20 mouse cellular contexts compared by ENCODE assay signal in genomic region chr15:32232666-32233141, GRCm38 (mm10). TPM values are rescaled to one million over a fixed set of nuclear protein-coding genes. Genes with fewer than 3 reads are reported as not detected.
A peak's percentile ranks its signal among the peaks of the same experiment; 100 is the strongest.
DNase-seq lines count a peak whose midpoint lies in the region; ATAC-seq and TF ChIP-seq lines count a peak whose summit lies in the region.
"Not testable (repeated sequence)": the region's sequence is repeated elsewhere in the genome, so short reads cannot be mapped to it uniquely, and the experiment has no call there.
"Had no signal": no experiment of that assay in that cellular context is flagged by ENCODE, and none has a peak within 500 bp of the region (broad histone marks: within the 10 kb centered on the region; RNA-seq: fewer than 3 reads in every experiment).

No protein-coding gene starts in this region.

- not testable (repeated sequence) for H3K36me3 ChIP-seq in heart, embryonic 15.5 days; intestine, embryonic 16.5 days (ENCODE audit: control insufficient read depth, insufficient read depth, low read length); lung, embryonic 14.5 days (ENCODE audit: insufficient read depth)

- not testable (repeated sequence) for H3K9me3 ChIP-seq in heart, embryonic 15.5 days (replicated peaks); intestine, embryonic 16.5 days (ENCODE audit: control insufficient read depth, low read length); lung, embryonic 14.5 days (ENCODE audit: low read depth, low read length)

- H3K27me3 ChIP-seq in heart, embryonic 15.5 days; intestine, embryonic 16.5 days (replicated peaks; ENCODE audit: control insufficient read depth, insufficient read depth, low read length); lung, embryonic 14.5 days (ENCODE audit: insufficient read depth, low read length): not testable (repeated sequence)

- not testable (repeated sequence) for H3K4me1 ChIP-seq in heart, embryonic 15.5 days (replicated peaks); intestine, embryonic 16.5 days (ENCODE audit: control insufficient read depth, insufficient read depth, low read length); lung, embryonic 14.5 days (ENCODE audit: insufficient read depth)

- ATAC-seq in heart, embryonic 15.5 days (replicated peaks; ENCODE audit: insufficient number of reproducible peaks, insufficient read depth, low FRiP score, low read depth), result peak; percentile 84
- ATAC-seq in intestine, embryonic 16.5 days, result peak; percentile 71
- peak; percentile 56; the same call in 1 of the 2 replicates for ATAC-seq in lung, embryonic 14.5 days (ENCODE audit: insufficient read depth)

- intact Hi-C loops in gastrocnemius, postnatal 14 days (cut with DNase I; ENCODE audit: low total_unique reads), result not testable (repeated sequence)

- H3K27ac ChIP-seq in heart, embryonic 15.5 days; intestine, embryonic 16.5 days (ENCODE audit: low read length); lung, embryonic 14.5 days (ENCODE audit: low read depth): not testable (repeated sequence)
- peak overlapping the region; percentile 52 for H3K27ac ChIP-seq in layer of hippocampus, adult 2 months

- 13% methylated on average over 8 of the region's 8 CpGs for WGBS in heart, embryonic 15.5 days
- WGBS in intestine, embryonic 16.5 days, result 12% methylated on average over 8 of the region's 8 CpGs
- WGBS in lung, embryonic 14.5 days, result 12% methylated on average over 8 of the region's 8 CpGs

- H3K4me3 ChIP-seq in heart, embryonic 15.5 days; intestine, embryonic 16.5 days (ENCODE audit: low read length); layer of hippocampus, adult 2 months; lung, embryonic 14.5 days (ENCODE audit: low read depth, low read length): not testable (repeated sequence)

- TF ChIP-seq CTCF in layer of hippocampus, adult 2 months (conservative IDR thresholded peaks at IDR 0.05); lung, embryonic 14.5 days (IDR thresholded peaks at IDR 0.05; ENCODE audit: low read depth): not testable (repeated sequence)

- not testable (repeated sequence) for H3K9ac ChIP-seq in heart, embryonic 15.5 days; intestine, embryonic 16.5 days (ENCODE audit: low read depth, low read length); lung, embryonic 14.5 days

- peak; percentile 69 for DNase-seq in 3134 (ENCODE audit: extremely low read depth, insufficient read length, low spot score)
- peak; percentile 41 for DNase-seq in adrenal gland, postnatal 14 days
- peak; percentile 17 for DNase-seq in gastrocnemius, postnatal 14 days
- DNase-seq in layer of hippocampus, adult 2 months (ENCODE audit: low spot score in 2 of 2), result not testable (repeated sequence)
- peak; percentile 34 for DNase-seq in lung, embryonic 14.5 days
- DNase-seq in ovary, adult 18-20 months (ENCODE audit: low spot score), result peak; percentile 24

- H3K4me2 ChIP-seq in heart, embryonic 15.5 days, result peak overlapping the region; percentile 40
- not testable (repeated sequence) for H3K4me2 ChIP-seq in intestine, embryonic 16.5 days (ENCODE audit: low read depth, low read length); lung, embryonic 14.5 days

RNA-seq across cellular contexts. Expression of gene Sema5a, which starts 11.9 kb away (rescaled TPM):
- 23.0 and 26.1 TPM in 2 replicates for total RNA-seq in adrenal gland, postnatal 14 days (2021)
- total RNA-seq in gastrocnemius, postnatal 14 days (2021), result 10 to 100 TPM in 1 of 2 experiments, 1 to 10 TPM in 1; 9.0 to 15.5 TPM
- 6.5 and 10.2 TPM in 2 replicates for polyA plus RNA-seq in heart, embryonic 15.5 days (2015; fragmentation: Nextera tagmentation; extraction: Ambion mirVana)
- 11.8 and 12.0 TPM in 2 replicates for polyA plus RNA-seq in intestine, embryonic 16.5 days (2015; fragmentation: Nextera tagmentation; extraction: Ambion mirVana)
- total RNA-seq in layer of hippocampus, adult 2 months (2021), result 10 to 100 TPM; 90.1 to 98.1 TPM
- 16.3 and 17.9 TPM in 2 replicates for polyA plus RNA-seq in lung, embryonic 14.5 days (2014; fragmentation: Nextera tagmentation; extraction: Ambion mirVana)
- total RNA-seq: hematopoietic stem cell, adult 5-6 weeks had no signal

RNA-seq across cellular contexts. Expression of gene Tas2r119, which starts 55.6 kb away (rescaled TPM):
- not detected in 2 replicates for total RNA-seq in adrenal gland, postnatal 14 days (2021)
- total RNA-seq in gastrocnemius, postnatal 14 days (2021), result not detected
- not detected in 2 replicates for polyA plus RNA-seq in heart, embryonic 15.5 days (2015; fragmentation: Nextera tagmentation; extraction: Ambion mirVana)
- polyA plus RNA-seq in intestine, embryonic 16.5 days (2015; fragmentation: Nextera tagmentation; extraction: Ambion mirVana), result not detected in 2 replicates
- not detected for total RNA-seq in layer of hippocampus, adult 2 months (2021)
- not detected in 2 replicates for polyA plus RNA-seq in lung, embryonic 14.5 days (2014; fragmentation: Nextera tagmentation; extraction: Ambion mirVana)
- total RNA-seq: hematopoietic stem cell, adult 5-6 weeks; layer of hippocampus, adult 18-20 months; left cerebral cortex, adult 8-10 months; megakaryocyte, adult 5-6 weeks; midbrain, postnatal 0 days had no signal
- polyA plus RNA-seq: cerebellum, adult 2 months; cortical plate, adult 2 months; embryonic facial prominence, embryonic 14.5 days; forebrain, embryonic 12.5 days; midbrain, postnatal 0 days; neural tube, embryonic 13.5 days; small intestine, adult 2 months; stomach, embryonic 14.5 days had no signal
